Mouse (Mus musculus) liver, embryonic 12.5 days (tissue): ENCODE measurements at regions not wholly inside any gene's neighbourhood (a gene's known extent, or its start where the extent isn't known, plus 50 kb on each side); places are given as distances from the start of the nearest gene placed in this dataset.

Source experiments
- ATAC-seq: fragments of 200-750 bp; cut with Nextera tagmentation; 2 replicates; pipeline ENCODE4 v1.8.0; 2017; ENCODE audit warnings: moderate number of reproducible peaks, mild to moderate bottlenecking, moderate library complexity
- H3K27ac ChIP-seq: fragments of 300-500 bp; sonication (generic); 2 replicates; pipeline ENCODE4 v1.5.1; 2016; ENCODE audit warnings: mild to moderate bottlenecking
- H3K27me3 ChIP-seq: fragments of 300-500 bp; sonication (generic); replicated peaks from 2 replicates; pipeline ENCODE4 v1.6.1; 2016; ENCODE audit warnings: mild to moderate bottlenecking, moderate library complexity
- H3K36me3 ChIP-seq: fragments of 300-500 bp; sonication (generic); 2 replicates; pipeline ENCODE4 v1.6.1; 2016; ENCODE audit warnings: mild to moderate bottlenecking, moderate library complexity
- H3K4me1 ChIP-seq: fragments of 300-500 bp; sonication (generic); 2 replicates; pipeline ENCODE4 v1.6.1; 2016
- H3K4me2 ChIP-seq: fragments of 300-500 bp; sonication (generic); 2 replicates; pipeline ENCODE4 v1.6.1; 2016; ENCODE audit warnings: mild to moderate bottlenecking, moderate library complexity
- H3K4me3 ChIP-seq: fragments of 300-500 bp; sonication (generic); 2 replicates; pipeline ENCODE4 v1.5.1; 2016; ENCODE audit warnings: mild to moderate bottlenecking, moderate library complexity
- H3K9ac ChIP-seq: fragments of 300-500 bp; sonication (generic); 2 replicates; pipeline ENCODE4 v1.6.1; 2016; ENCODE audit warnings: mild to moderate bottlenecking, moderate library complexity
- H3K9me3 ChIP-seq: fragments of 300-500 bp; sonication (generic); replicated peaks from 2 replicates; pipeline ENCODE4 v1.6.1; 2016; ENCODE audit warnings: mild to moderate bottlenecking, moderate library complexity
- WGBS: fragments of 180-500 bp; shearing (Covaris S2); methylation state at CpG from one replicate; pipeline ENCODE4 v1.1.7; 2016; ENCODE audit not compliant: insufficient replicate concordance; 5-methylcytosine and 5-hydroxymethylcytosine counted together

- 67% methylated on average over 3 of the region's 3 CpGs for WGBS
These were observed 159.3 kb downstream of the Trim52 start for GRCm38 (mm10) chr14:106265290-106265689.

GRCm38 (mm10) chr14:106267679-106268561 lies 161.9 kb downstream of the Trim52 start:
- Histone ChIP-seq H3K4me1 (no peaks in the 10 kb centered on the region), H3K9me3 (no peaks in the 10 kb centered on the region), H3K4me2 (no peak overlapping the region), H3K27me3 (no peaks in the 10 kb centered on the region), H3K27ac (no peak overlapping the region), H3K36me3 (no peaks in the 10 kb centered on the region), H3K9ac (no peak overlapping the region), H3K4me3 (no peak overlapping the region)
- no peak for ATAC-seq
- 69% methylated on average over 12 of the region's 12 CpGs for WGBS

More at GRCm38 (mm10) chr14:106265290-106265689, 159.3 kb downstream of the Trim52 start:
- H3K9me3 ChIP-seq = no peaks in the 10 kb centered on the region
- H3K4me1 ChIP-seq = no peaks in the 10 kb centered on the region
- H3K9ac ChIP-seq = no peak overlapping the region
- H3K27me3 ChIP-seq = no peaks in the 10 kb centered on the region
- no peak overlapping the region for H3K4me3 ChIP-seq
- no peak overlapping the region for H3K27ac ChIP-seq
- H3K36me3 ChIP-seq = no peaks in the 10 kb centered on the region
- no peak for ATAC-seq
- H3K4me2 ChIP-seq = no peak overlapping the region

- Histone ChIP-seq H3K4me1 (no peaks in the 10 kb centered on the region), H3K27ac (no peak overlapping the region), H3K9me3 (no peaks in the 10 kb centered on the region), H3K27me3 (no peaks in the 10 kb centered on the region), H3K4me2 (no peak overlapping the region), H3K4me3 (no peak overlapping the region), H3K9ac (no peak overlapping the region), H3K36me3 (no peaks in the 10 kb centered on the region)
- no peak for ATAC-seq
- 56% methylated on average over 6 of the region's 6 CpGs for WGBS
These were observed 163.7 kb downstream of the Trim52 start for GRCm38 (mm10) chr14:106269680-106270079.

- no peak for ATAC-seq
- H3K27ac ChIP-seq = no peak overlapping the region
- WGBS = 57% methylated on average over 8 of the region's 8 CpGs
- no peaks in the 10 kb centered on the region for H3K4me1 ChIP-seq
- no peaks in the 10 kb centered on the region for H3K27me3 ChIP-seq
- H3K4me2 ChIP-seq = no peak overlapping the region
- H3K4me3 ChIP-seq = no peak overlapping the region
- H3K9ac ChIP-seq = no peak overlapping the region
- no peaks in the 10 kb centered on the region for H3K36me3 ChIP-seq
- no peaks in the 10 kb centered on the region for H3K9me3 ChIP-seq
These were observed 207.6 kb downstream of the Trim52 start for GRCm38 (mm10) chr14:106313558-106313957.

- H3K4me3 ChIP-seq = no peak overlapping the region
- H3K36me3 ChIP-seq = no peaks in the 10 kb centered on the region
- H3K9me3 ChIP-seq = no peaks in the 10 kb centered on the region
- H3K4me1 ChIP-seq = no peaks in the 10 kb centered on the region
- no peak for ATAC-seq
- H3K9ac ChIP-seq = no peak overlapping the region
- H3K27ac ChIP-seq = no peak overlapping the region
- H3K27me3 ChIP-seq = no peaks in the 10 kb centered on the region
- H3K4me2 ChIP-seq = no peak overlapping the region
- 80% methylated on average over 9 of the region's 9 CpGs for WGBS
These were observed 208.1 kb downstream of the Trim52 start for GRCm38 (mm10) chr14:106314079-106314551.

GRCm38 (mm10) chr14:106318767-106319166 lies 212.8 kb downstream of the Trim52 start:
- no peaks in the 10 kb centered on the region for H3K27me3 ChIP-seq
- H3K4me3 ChIP-seq = no peak overlapping the region
- ATAC-seq = no peak
- H3K36me3 ChIP-seq = no peaks in the 10 kb centered on the region
- H3K27ac ChIP-seq = no peak overlapping the region
- H3K9me3 ChIP-seq = no peaks in the 10 kb centered on the region
- no peak overlapping the region for H3K4me2 ChIP-seq
- H3K9ac ChIP-seq = no peak overlapping the region
- WGBS = 8% methylated on average over 5 of the region's 5 CpGs
- H3K4me1 ChIP-seq = no peaks in the 10 kb centered on the region

- Histone ChIP-seq H3K9me3 (no peaks in the 10 kb centered on the region), H3K4me3 (no peak overlapping the region), H3K36me3 (no peaks in the 10 kb centered on the region), H3K27ac (no peak overlapping the region), H3K4me1 (no peaks in the 10 kb centered on the region), H3K9ac (no peak overlapping the region), H3K4me2 (no peak overlapping the region), H3K27me3 (no peaks in the 10 kb centered on the region)
- no peak for ATAC-seq
- 55% methylated on average over 8 of the region's 8 CpGs for WGBS
These were observed 221.8 kb downstream of the Trim52 start for GRCm38 (mm10) chr14:106327653-106328283.

- no peaks in the 10 kb centered on the region for H3K27me3 ChIP-seq
- H3K9ac ChIP-seq = no peak overlapping the region
- no peaks in the 10 kb centered on the region for H3K36me3 ChIP-seq
- WGBS = 63% methylated on average over 8 of the region's 8 CpGs
- H3K4me3 ChIP-seq = no peak overlapping the region
- no peaks in the 10 kb centered on the region for H3K4me1 ChIP-seq
- H3K27ac ChIP-seq = no peak overlapping the region
- H3K9me3 ChIP-seq = no peaks in the 10 kb centered on the region
- H3K4me2 ChIP-seq = no peak overlapping the region
- no peak for ATAC-seq
These were observed 259.0 kb downstream of the Trim52 start for GRCm38 (mm10) chr14:106364767-106365623.

GRCm38 (mm10) chr14:106365624-106366118 lies 259.7 kb downstream of the Trim52 start:
- H3K36me3 ChIP-seq = no peaks in the 10 kb centered on the region

GRCm38 (mm10) chr14:106373451-106373850 lies 267.5 kb downstream of the Trim52 start:
- H3K27ac ChIP-seq = no peak overlapping the region
- no peaks in the 10 kb centered on the region for H3K4me1 ChIP-seq
- WGBS = 66% methylated on average over 1 of the region's 1 CpGs

More at GRCm38 (mm10) chr14:106365624-106366118, 259.7 kb downstream of the Trim52 start:
- ATAC-seq = no peak
- Histone ChIP-seq H3K4me2 (no peak overlapping the region), H3K4me1 (no peaks in the 10 kb centered on the region), H3K9ac (no peak overlapping the region), H3K4me3 (no peak overlapping the region), H3K27ac (no peak overlapping the region), H3K9me3 (no peaks in the 10 kb centered on the region), H3K27me3 (no peaks in the 10 kb centered on the region)
- 68% methylated on average over 3 of the region's 3 CpGs for WGBS

GRCm38 (mm10) chr14:106379645-106380044 lies 273.6 kb downstream of the Trim52 start:
- no peak overlapping the region for H3K4me2 ChIP-seq
- H3K4me3 ChIP-seq = no peak overlapping the region
- H3K4me1 ChIP-seq = no peaks in the 10 kb centered on the region
- no peaks in the 10 kb centered on the region for H3K9me3 ChIP-seq
- H3K27ac ChIP-seq = no peak overlapping the region
- no peaks in the 10 kb centered on the region for H3K36me3 ChIP-seq
- no peak for ATAC-seq
- no peaks in the 10 kb centered on the region for H3K27me3 ChIP-seq
- H3K9ac ChIP-seq = no peak overlapping the region
- 74% methylated on average over 4 of the region's 4 CpGs for WGBS

More at GRCm38 (mm10) chr14:106373451-106373850, 267.5 kb downstream of the Trim52 start:
- no peaks in the 10 kb centered on the region for H3K27me3 ChIP-seq
- H3K4me3 ChIP-seq = no peak overlapping the region
- H3K9ac ChIP-seq = no peak overlapping the region
- ATAC-seq = no peak
- H3K9me3 ChIP-seq = no peaks in the 10 kb centered on the region
- H3K36me3 ChIP-seq = no peaks in the 10 kb centered on the region
- no peak overlapping the region for H3K4me2 ChIP-seq
